Mouse (Mus musculus) neural tube, embryonic 11.5 days (tissue): ENCODE measurements around the gene Ets1. TPM values are rescaled to one million over a fixed set of nuclear protein-coding genes. Genes with fewer than 3 reads are reported as not detected.

Experiments used
- ATAC-seq: fragments of 200-750 bp; cut with Nextera tagmentation; 2 replicates; pipeline ENCODE4 v1.8.0; 2017; ENCODE audit warnings: moderate number of reproducible peaks, mild to moderate bottlenecking, moderate TSS enrichment, moderate library complexity; ENCODE audit not compliant: insufficient read depth, low FRiP score, low TSS enrichment
- DNase-seq: peaks from one replicate; pipeline ENCODE4 v3.0.0-alpha.2; 2015; ENCODE audit warnings: low spot score
- H3K27ac ChIP-seq: fragments of 300-500 bp; sonication (generic); 2 replicates; pipeline ENCODE4 v1.5.1; 2014; ENCODE audit warnings: low read depth, mild to moderate bottlenecking, low read length
- H3K27me3 ChIP-seq: fragments of 300-500 bp; sonication (generic); 2 replicates; pipeline ENCODE4 v1.6.1; 2014; ENCODE audit warnings: mild to moderate bottlenecking, low read length, mixed read lengths; ENCODE audit not compliant: control insufficient read depth, insufficient read depth
- H3K36me3 ChIP-seq: fragments of 300-500 bp; sonication (generic); 2 replicates; pipeline ENCODE4 v1.6.1; 2014; ENCODE audit warnings: mild to moderate bottlenecking, low read length, moderate library complexity, mixed read lengths; ENCODE audit not compliant: control insufficient read depth, insufficient read depth
- H3K4me1 ChIP-seq: fragments of 300-500 bp; sonication (generic); 2 replicates; pipeline ENCODE4 v1.6.1; 2014; ENCODE audit warnings: low read length, mixed read lengths; ENCODE audit not compliant: control insufficient read depth, insufficient read depth
- H3K4me2 ChIP-seq: fragments of 300-500 bp; sonication (generic); 2 replicates; pipeline ENCODE4 v1.6.1; 2014; ENCODE audit warnings: low read depth, mild to moderate bottlenecking, moderate library complexity
- H3K4me3 ChIP-seq: fragments of 300-500 bp; sonication (generic); 2 replicates; pipeline ENCODE4 v1.5.1; 2014; ENCODE audit warnings: low read depth, low read length
- H3K9ac ChIP-seq: fragments of 300-500 bp; sonication (generic); 2 replicates; pipeline ENCODE4 v1.6.1; 2014; ENCODE audit warnings: mild to moderate bottlenecking, low read length
- H3K9me3 ChIP-seq: fragments of 300-500 bp; sonication (generic); 2 replicates; pipeline ENCODE4 v1.6.1; 2016; ENCODE audit warnings: low read length; ENCODE audit not compliant: control insufficient read depth
- WGBS: fragments of 180-500 bp; shearing (Covaris S2); extraction: QIAGEN DNeasy Blood & Tissue Kit; methylation state at CpG from one replicate; pipeline ENCODE4 v1.1.7; 2014; 5-methylcytosine and 5-hydroxymethylcytosine counted together
- polyA plus RNA-seq: library from polyadenylated mRNA; unstranded; fragments of >200 nt; fragmentation: Nextera tagmentation; extraction: Ambion mirVana; gene quantifications from 2 replicates; pipeline ENCODE4 v1.2.1, GENCODE M21; 2014

The Ets1 gene
- polyA plus RNA-seq, 1 experiment from 2014 or later = 34.4 TPM

- Histone ChIP-seq H3K4me3 (no peak overlapping the region), H3K9ac (no peak overlapping the region), H3K4me1 (no peaks in the 10 kb centered on the region), H3K36me3 (no peaks in the 10 kb centered on the region), H3K4me2 (no peak overlapping the region), H3K9me3 (no peaks in the 10 kb centered on the region), H3K27me3 (no peaks in the 10 kb centered on the region), H3K27ac (no peak overlapping the region)
- no peak for ATAC-seq
- no peak for DNase-seq
- 78% methylated on average over 8 of the region's 8 CpGs for WGBS
Measured at GRCm38 (mm10) chr9:32596366-32596765, 39.7 kb upstream of the Ets1 start.

DNA sequence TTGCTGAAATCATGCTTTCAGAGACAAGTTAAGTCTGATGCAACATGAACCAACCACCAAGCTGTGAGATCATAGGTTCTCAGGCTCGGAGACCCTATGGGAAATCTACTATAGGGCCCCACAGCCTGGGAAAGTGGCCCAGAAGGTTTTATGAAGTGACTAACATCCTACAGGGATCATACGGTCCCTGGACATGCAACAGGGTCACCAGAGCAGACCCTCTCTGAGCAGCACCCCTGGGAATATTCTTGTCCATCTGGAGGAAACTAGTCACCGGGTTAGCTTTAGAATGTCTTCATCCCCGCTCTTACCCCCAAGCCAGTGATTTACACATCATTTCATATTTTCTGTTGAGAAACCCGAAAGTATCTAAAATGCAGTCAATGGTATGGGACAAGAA is 34.1 kb upstream of the Ets1 start:
- 90% methylated on average over 5 of the region's 5 CpGs for WGBS
- Histone ChIP-seq H3K4me2 (no peak overlapping the region), H3K4me1 (no peaks in the 10 kb centered on the region), H3K9ac (no peak overlapping the region), H3K4me3 (no peak overlapping the region), H3K27ac (no peak overlapping the region), H3K36me3 (no peaks in the 10 kb centered on the region), H3K9me3 (no peaks in the 10 kb centered on the region), H3K27me3 (peaks cover 3% of the 10 kb centered on the region; the same call in 1 of the 2 replicates)
- no peak for DNase-seq
- ATAC-seq = no peak

DNA sequence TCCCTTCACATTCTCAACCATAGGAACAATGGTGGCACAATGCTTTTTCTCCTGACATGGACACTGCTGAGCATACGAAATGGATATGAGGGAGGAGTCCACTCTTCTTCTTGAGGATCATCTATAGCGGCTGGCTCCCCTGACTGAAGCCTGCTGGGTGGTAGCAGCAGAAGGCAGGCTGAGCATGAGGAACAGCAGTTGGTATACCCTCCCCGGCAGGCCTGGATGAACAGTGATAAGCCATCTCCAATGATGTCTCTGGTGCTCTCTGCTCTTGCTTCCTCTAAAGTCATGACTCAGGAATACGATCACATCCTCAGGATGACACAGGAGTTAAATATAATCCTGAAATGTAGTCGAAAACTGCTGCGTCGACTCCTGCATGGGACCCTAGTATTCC is 32.9 kb upstream of the Ets1 start:
- no peak overlapping the region for H3K4me3 ChIP-seq
- H3K4me1 ChIP-seq = no peaks in the 10 kb centered on the region
- no peak overlapping the region for H3K4me2 ChIP-seq
- no peaks in the 10 kb centered on the region for H3K9me3 ChIP-seq
- peaks cover 3% of the 10 kb centered on the region; the same call in 1 of the 2 replicates for H3K27me3 ChIP-seq
- no peak overlapping the region for H3K9ac ChIP-seq
- H3K36me3 ChIP-seq = no peaks in the 10 kb centered on the region
- no peak for ATAC-seq
- H3K27ac ChIP-seq = no peak overlapping the region
- DNase-seq = no peak
- 88% methylated on average over 7 of the region's 7 CpGs for WGBS

GRCm38 (mm10) chr9:32607218-32607617 is 28.8 kb upstream of the Ets1 start:
- no peak for DNase-seq
- ATAC-seq = no peak
- Histone ChIP-seq H3K27me3 (peaks cover 3% of the 10 kb centered on the region; the same call in 1 of the 2 replicates), H3K4me1 (no peaks in the 10 kb centered on the region), H3K9me3 (no peaks in the 10 kb centered on the region), H3K36me3 (no peaks in the 10 kb centered on the region), H3K4me3 (no peak overlapping the region), H3K9ac (no peak overlapping the region), H3K4me2 (no peak overlapping the region), H3K27ac (peak overlapping the region; percentile 56; the same call in 1 of the 2 replicates)
- WGBS = 17% methylated on average over 7 of the region's 7 CpGs

GRCm38 (mm10) chr9:32608831-32609610 is 27.0 kb upstream of the Ets1 start:
- no peak overlapping the region for H3K9ac ChIP-seq
- ATAC-seq (no peak), DNase-seq (no peak)
- no peak overlapping the region for H3K4me3 ChIP-seq
- H3K27me3 ChIP-seq = peaks cover 3% of the 10 kb centered on the region; the same call in 1 of the 2 replicates
- no peak overlapping the region for H3K27ac ChIP-seq
- no peaks in the 10 kb centered on the region for H3K36me3 ChIP-seq
- no peak overlapping the region for H3K4me2 ChIP-seq
- no peaks in the 10 kb centered on the region; the same call in 1 of the 2 replicates for H3K4me1 ChIP-seq
- 93% methylated on average over 10 of the region's 10 CpGs for WGBS
- H3K9me3 ChIP-seq = no peaks in the 10 kb centered on the region

- no peak overlapping the region for H3K27ac ChIP-seq
- H3K9me3 ChIP-seq = no peaks in the 10 kb centered on the region
- peaks cover 3% of the 10 kb centered on the region; the same call in 1 of the 2 replicates for H3K27me3 ChIP-seq
- DNase-seq (no peak), ATAC-seq (no peak)
- no peak overlapping the region for H3K9ac ChIP-seq
- no peak overlapping the region for H3K4me3 ChIP-seq
- WGBS = 81% methylated on average over 8 of the region's 8 CpGs
- H3K36me3 ChIP-seq = no peaks in the 10 kb centered on the region
- no peaks in the 10 kb centered on the region; the same call in 1 of the 2 replicates for H3K4me1 ChIP-seq
- H3K4me2 ChIP-seq = no peak overlapping the region
Measured at GRCm38 (mm10) chr9:32610218-32610617, 25.8 kb upstream of the Ets1 start.

- Histone ChIP-seq H3K4me2 (no peak overlapping the region), H3K27ac (no peak overlapping the region), H3K4me1 (no peaks in the 10 kb centered on the region; the same call in 1 of the 2 replicates), H3K4me3 (no peak overlapping the region), H3K9ac (no peak overlapping the region), H3K27me3 (peaks cover 3% of the 10 kb centered on the region; the same call in 1 of the 2 replicates), H3K9me3 (no peaks in the 10 kb centered on the region), H3K36me3 (no peaks in the 10 kb centered on the region)
- no peak for DNase-seq
- WGBS = 59% methylated on average over 4 of the region's 4 CpGs
- no peak for ATAC-seq
Measured at GRCm38 (mm10) chr9:32610631-32611030, 25.4 kb upstream of the Ets1 start.

GRCm38 (mm10) chr9:32611340-32611739 is 24.7 kb upstream of the Ets1 start:
- 86% methylated on average over 4 of the region's 4 CpGs for WGBS
- ATAC-seq (no peak), DNase-seq (no peak)
- no peaks in the 10 kb centered on the region for H3K36me3 ChIP-seq
- no peak overlapping the region for H3K4me2 ChIP-seq
- no peak overlapping the region for H3K27ac ChIP-seq
- H3K4me3 ChIP-seq = no peak overlapping the region
- H3K9me3 ChIP-seq = no peaks in the 10 kb centered on the region
- H3K4me1 ChIP-seq = no peaks in the 10 kb centered on the region; the same call in 1 of the 2 replicates
- H3K9ac ChIP-seq = no peak overlapping the region
- H3K27me3 ChIP-seq = no peaks in the 10 kb centered on the region

GRCm38 (mm10) chr9:32612426-32612825 is 23.6 kb upstream of the Ets1 start:
- no peak overlapping the region for H3K9ac ChIP-seq
- no peaks in the 10 kb centered on the region; the same call in 1 of the 2 replicates for H3K4me1 ChIP-seq
- no peak overlapping the region for H3K4me3 ChIP-seq
- H3K27ac ChIP-seq = no peak overlapping the region
- no peaks in the 10 kb centered on the region for H3K9me3 ChIP-seq
- H3K36me3 ChIP-seq = no peaks in the 10 kb centered on the region
- WGBS = 82% methylated on average over 5 of the region's 5 CpGs
- H3K27me3 ChIP-seq = no peaks in the 10 kb centered on the region
- DNase-seq (no peak), ATAC-seq (no peak)
- no peak overlapping the region for H3K4me2 ChIP-seq
